In genomic region chr15:77306547-77307261, GRCm38 (mm10) we compare ENCODE assay signal across 8 mouse cellular contexts. TPM values are rescaled to one million over a fixed set of nuclear protein-coding genes. Genes with fewer than 3 reads are reported as not detected.
DNase-seq lines count a peak whose midpoint lies in the region; ATAC-seq lines count a peak whose summit lies in the region.

TSS of gene Rbfox2 (minus strand) at chr15:77307004.

- ATAC-seq in hindbrain, embryonic 11.5 days (ENCODE audit: low FRiP score), result peak; percentile 94
- ATAC-seq in lung, embryonic 16.5 days (ENCODE audit: low read depth), result peak; percentile 98

- peak within 1 kb of the TSS; percentile 65 for H3K4me2 ChIP-seq in hindbrain, embryonic 11.5 days (replicated peaks; ENCODE audit: low read depth, low read length)
- H3K4me2 ChIP-seq in lung, embryonic 16.5 days (ENCODE audit: low read depth, low read length), result peak within 1 kb of the TSS; percentile 73

- H3K4me1 ChIP-seq in hindbrain, embryonic 11.5 days (replicated peaks; ENCODE audit: control insufficient read depth, insufficient read depth, low read length), result peaks cover 8% of the 10 kb centered on the region
- H3K4me1 ChIP-seq in lung, embryonic 16.5 days (replicated peaks; ENCODE audit: control insufficient read depth, insufficient read depth, low read length), result peaks cover 16% of the 10 kb centered on the region

- peak within 1 kb of the TSS; percentile 99 for H3K27ac ChIP-seq in hindbrain, embryonic 11.5 days (ENCODE audit: low read depth, low read length)
- H3K27ac ChIP-seq in lung, embryonic 16.5 days (ENCODE audit: low read length), result peak within 1 kb of the TSS; percentile 99

- peak; percentile 99 for DNase-seq in NIH3T3 (ENCODE audit: low read depth)
- DNase-seq in cerebellum, adult 8-10 months, result peak; percentile 91
- DNase-seq in frontal cortex, postnatal 10 days (ENCODE audit: low spot score in 2 of 2), result peak; percentile 90 to 92
- DNase-seq in hindbrain, embryonic 11.5 days (ENCODE audit: low spot score), result peak; percentile 96
- DNase-seq in layer of hippocampus, adult 9-11 months, result peak; percentile 93
- DNase-seq in retina, adult 2 months (ENCODE audit: low read depth, low spot score), result peak; percentile 39
- DNase-seq in thymus, postnatal 4 days, result peak; percentile 72

- WGBS in hindbrain, embryonic 11.5 days, result under 1% methylated on average over 72 of the region's 90 CpGs
- under 1% methylated on average over 84 of the region's 90 CpGs for WGBS in lung, embryonic 16.5 days

- H3K4me3 ChIP-seq in hindbrain, embryonic 11.5 days (ENCODE audit: low read depth, low read length), result peak within 1 kb of the TSS; percentile 94
- H3K4me3 ChIP-seq in lung, embryonic 16.5 days (ENCODE audit: low read length), result peak within 1 kb of the TSS; percentile 85

- H3K27me3 ChIP-seq in hindbrain, embryonic 11.5 days (ENCODE audit: control insufficient read depth, insufficient read depth, low read length), result no peaks in the 10 kb centered on the region
- no peaks in the 10 kb centered on the region for H3K27me3 ChIP-seq in lung, embryonic 16.5 days (ENCODE audit: control insufficient read depth, insufficient read depth, low read depth, low read length)

- H3K36me3 ChIP-seq in hindbrain, embryonic 11.5 days (ENCODE audit: control insufficient read depth, insufficient read depth, low read length), result no peaks in the 10 kb centered on the region
- no peaks in the 10 kb centered on the region for H3K36me3 ChIP-seq in lung, embryonic 16.5 days (ENCODE audit: control insufficient read depth, insufficient read depth, low read length)

- H3K9ac ChIP-seq in hindbrain, embryonic 11.5 days (ENCODE audit: low read depth, low read length), result peak within 1 kb of the TSS; percentile 91
- H3K9ac ChIP-seq in lung, embryonic 16.5 days (ENCODE audit: low read length), result peak within 1 kb of the TSS; percentile 94

- no peaks in the 10 kb centered on the region for H3K9me3 ChIP-seq in hindbrain, embryonic 11.5 days (ENCODE audit: control insufficient read depth, low read length)
- no peaks in the 10 kb centered on the region for H3K9me3 ChIP-seq in lung, embryonic 16.5 days (ENCODE audit: control insufficient read depth, low read length)

RNA-seq across cellular contexts. Expression of gene Rbfox2, which starts in this region (rescaled TPM):
- 115 and 142 TPM in 2 replicates for polyA plus RNA-seq in hindbrain, embryonic 11.5 days (2014; fragmentation: Nextera tagmentation; extraction: Ambion mirVana)
- 39.1 and 41.9 TPM in 2 replicates for polyA plus RNA-seq in lung, embryonic 16.5 days (2015; fragmentation: Nextera tagmentation; extraction: Ambion mirVana)

Comparison
In these comparisons a context has a peak if more than half of its experiments do, and no peak if none do; other contexts are left out.
1. Peak in every context shown above with its lines: DNase-seq, ATAC-seq, H3K4me3 ChIP-seq and H3K27ac ChIP-seq.
2. DNase-seq: peak in every context shown above with its lines; median percentile 99 in NIH3T3; 96 in hindbrain, embryonic 11.5 days; 93 in layer of hippocampus, adult 9-11 months; 91 in cerebellum, adult 8-10 months; 91 in frontal cortex, postnatal 10 days; 72 in thymus, postnatal 4 days; 39 in retina, adult 2 months.